Mouse (Mus musculus) spleen, adult 2 months (tissue): ENCODE results near the gene Serpina3m.

ENCODE experiments used
- CTCF ChIP-seq: fragments of 200-500 bp; IDR thresholded peaks from 2 replicates; pipeline ENCODE4 v1.5.1; 2011; ENCODE audit warnings: mild to moderate bottlenecking, inconsistent platforms; ENCODE audit not compliant: insufficient read depth, insufficient read length, insufficient replicate concordance; ENCODE audit errors: extremely low read depth
- POLR2A ChIP-seq: fragments of 200-500 bp; IDR thresholded peaks from 2 replicates; pipeline ENCODE4 v1.6.1; 2011; ENCODE audit warnings: low read depth, low read length, inconsistent platforms

- TF ChIP-seq POLR2A (no peak), CTCF (peak; percentile 42; the same call in 1 of the 2 replicates)
These were observed 80.8 kb downstream of the Serpina3m start for GRCm38 (mm10) chr12:104419136-104419462.
